Mouse (Mus musculus) testis, postnatal 14 days (tissue): ENCODE data around the gene Olfr323.

ENCODE experiments used
- DNase-seq: peaks from one replicate; pipeline ENCODE4 v3.0.0; 2021; ENCODE audit warnings: low spot score

Olfr323 gene

GRCm38 (mm10) chr11:58630401-58630800 is at the start of gene Olfr323:
TSS of gene Olfr323 (minus strand) at chr11:58630501.
- DNase-seq: no peak

- DNase-seq: no peak
These were observed 41.5 kb upstream of the Olfr323 start for GRCm38 (mm10) chr11:58671825-58672224.

GRCm38 (mm10) chr11:58669252-58669651 is 39.0 kb upstream of the Olfr323 start:
- DNase-seq: no peak

GRCm38 (mm10) chr11:58658596-58658995 is 28.3 kb upstream of the Olfr323 start, which contains the start of gene Olfr322:
TSS of gene Olfr322 (plus strand) at chr11:58658782.
- DNase-seq: no peak

GRCm38 (mm10) chr11:58655151-58655550 is 24.9 kb upstream of the Olfr323 start:
- no peak for DNase-seq

GRCm38 (mm10) chr11:58643350-58643749 is 13.0 kb upstream of the Olfr323 start:
- no peak for DNase-seq

- DNase-seq: no peak
These were observed 11.5 kb upstream of the Olfr323 start for GRCm38 (mm10) chr11:58641638-58642358.

- no peak for DNase-seq
These were observed 10.8 kb upstream of the Olfr323 start for GRCm38 (mm10) chr11:58641057-58641456.

GRCm38 (mm10) chr11:58640272-58640867 is 10.1 kb upstream of the Olfr323 start, which contains the start of gene Trim58:
TSS of gene Trim58 (plus strand) at chr11:58640465.
- DNase-seq: no peak

- DNase-seq: no peak
These were observed 7.9 kb upstream of the Olfr323 start for GRCm38 (mm10) chr11:58638176-58638701.

GRCm38 (mm10) chr11:58636376-58636977 is 6.2 kb upstream of the Olfr323 start:
- DNase-seq: peak; percentile 44

GRCm38 (mm10) chr11:58634878-58635277 is 4.6 kb upstream of the Olfr323 start:
- DNase-seq: no peak

- no peak for DNase-seq
These were observed 4.2 kb downstream of the Olfr323 start for GRCm38 (mm10) chr11:58626146-58626545.

GRCm38 (mm10) chr11:58618793-58619192 is 11.5 kb downstream of the Olfr323 start:
- no peak for DNase-seq

GRCm38 (mm10) chr11:58618369-58618768 is 11.9 kb downstream of the Olfr323 start:
- no peak for DNase-seq

- no peak for DNase-seq
These were observed 14.3 kb downstream of the Olfr323 start, which contains the start of gene 2210407C18Rik for GRCm38 (mm10) chr11:58615975-58616374. TSS of gene 2210407C18Rik (minus strand) at chr11:58616075.

GRCm38 (mm10) chr11:58614526-58614925 is 15.8 kb downstream of the Olfr323 start:
- DNase-seq: no peak

- no peak for DNase-seq
These were observed 16.9 kb downstream of the Olfr323 start for GRCm38 (mm10) chr11:58613359-58613758.

GRCm38 (mm10) chr11:58607030-58607429 is 23.3 kb downstream of the Olfr323 start:
- no peak for DNase-seq

- no peak for DNase-seq
These were observed 24.0 kb downstream of the Olfr323 start for GRCm38 (mm10) chr11:58606177-58606919.

- DNase-seq: no peak
These were observed 25.1 kb downstream of the Olfr323 start for GRCm38 (mm10) chr11:58605228-58605627.

GRCm38 (mm10) chr11:58604688-58605087 is 25.6 kb downstream of the Olfr323 start:
- DNase-seq: no peak
